Mouse (Mus musculus) left cerebral cortex, postnatal 4 days (tissue): ENCODE measurements around the gene Susd6. TPM values are rescaled to one million over a fixed set of nuclear protein-coding genes. Genes with fewer than 3 reads are reported as not detected.

Experiments
- DNase-seq: peaks from one replicate; pipeline ENCODE4 v3.0.0-alpha.2; 2022
- intact Hi-C: fragments of 180-260 bp; cut with DNase I; formaldehyde crosslinking; loops from one replicate; pipeline ENCODE4 v1.15.1; 2025
- total RNA-seq, 2 experiments: library from RNA; stranded (reverse); gene quantifications; 2 replicates each; pipeline ENCODE4 v1.2.3; 2021

The Susd6 gene
- total RNA-seq: 10 to 100 TPM; 19.6 to 21.4 TPM

DNA sequence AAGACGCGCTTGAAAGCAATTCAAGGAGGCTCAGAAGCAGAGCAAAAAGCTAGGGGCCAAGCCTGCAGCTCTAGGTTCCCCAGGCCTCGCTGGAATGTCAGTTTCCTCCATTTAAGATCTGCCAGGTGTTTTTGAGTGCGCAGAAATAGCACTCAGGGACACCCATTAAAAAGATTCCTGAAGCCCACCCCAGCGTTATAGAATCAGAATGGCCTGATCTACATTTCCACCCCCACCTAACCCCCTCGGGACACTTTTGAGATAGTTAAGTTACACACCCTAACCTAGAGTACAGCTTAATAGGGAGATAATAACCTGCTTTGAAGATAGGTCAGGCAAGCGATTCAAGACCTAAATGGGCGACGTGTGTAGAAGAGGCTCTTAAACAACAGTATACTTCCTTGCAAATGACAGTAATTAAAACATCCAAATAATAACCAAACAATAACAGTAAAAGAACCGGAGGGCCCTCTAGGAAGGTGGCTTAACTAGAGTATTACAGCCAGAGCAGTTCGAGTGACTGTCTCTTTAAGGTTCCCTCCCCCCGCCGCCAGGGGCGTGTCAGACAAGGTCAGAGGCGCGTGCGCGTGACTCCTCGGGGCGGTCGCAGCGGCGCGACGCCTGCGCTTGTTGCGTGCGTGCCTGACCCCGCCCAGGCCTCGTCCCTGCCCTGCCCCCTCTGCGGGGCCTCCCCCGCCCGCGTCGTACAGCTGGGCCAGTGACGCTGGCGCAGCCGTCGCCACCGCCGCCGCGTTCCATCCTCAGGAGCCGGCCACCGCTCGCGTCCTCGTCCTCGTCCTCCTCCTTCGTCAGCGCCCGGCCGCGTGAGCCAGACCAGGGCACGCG is at the start of gene Susd6:
Gene Susd6, plus strand, starts transcription at position 662 of the 846 bp plus-strand sequence.
- intact Hi-C loops: no loop called here

DNA sequence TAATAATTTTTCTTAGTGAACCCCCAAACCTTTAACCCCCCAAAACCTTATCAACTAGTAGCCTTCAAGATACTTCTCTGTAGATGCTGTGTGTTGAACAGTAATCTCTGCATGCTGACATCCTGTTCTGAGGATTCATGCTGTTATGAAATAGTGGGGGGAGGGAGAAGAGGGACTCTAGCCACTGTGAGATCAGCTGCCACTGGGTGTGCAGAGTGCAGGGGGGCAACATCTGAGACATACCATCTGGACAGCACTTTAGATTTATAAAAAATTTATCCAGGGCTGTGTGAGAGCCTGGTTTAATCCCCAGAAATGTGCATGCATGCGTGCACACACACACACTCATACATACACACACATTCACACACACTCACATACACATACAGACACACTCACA is 45.7 kb upstream of the Susd6 start:
- intact Hi-C loops: no loop called here

More for the DNA sequence above, at the start of gene Susd6:
- DNase-seq: peak; percentile 100

DNA sequence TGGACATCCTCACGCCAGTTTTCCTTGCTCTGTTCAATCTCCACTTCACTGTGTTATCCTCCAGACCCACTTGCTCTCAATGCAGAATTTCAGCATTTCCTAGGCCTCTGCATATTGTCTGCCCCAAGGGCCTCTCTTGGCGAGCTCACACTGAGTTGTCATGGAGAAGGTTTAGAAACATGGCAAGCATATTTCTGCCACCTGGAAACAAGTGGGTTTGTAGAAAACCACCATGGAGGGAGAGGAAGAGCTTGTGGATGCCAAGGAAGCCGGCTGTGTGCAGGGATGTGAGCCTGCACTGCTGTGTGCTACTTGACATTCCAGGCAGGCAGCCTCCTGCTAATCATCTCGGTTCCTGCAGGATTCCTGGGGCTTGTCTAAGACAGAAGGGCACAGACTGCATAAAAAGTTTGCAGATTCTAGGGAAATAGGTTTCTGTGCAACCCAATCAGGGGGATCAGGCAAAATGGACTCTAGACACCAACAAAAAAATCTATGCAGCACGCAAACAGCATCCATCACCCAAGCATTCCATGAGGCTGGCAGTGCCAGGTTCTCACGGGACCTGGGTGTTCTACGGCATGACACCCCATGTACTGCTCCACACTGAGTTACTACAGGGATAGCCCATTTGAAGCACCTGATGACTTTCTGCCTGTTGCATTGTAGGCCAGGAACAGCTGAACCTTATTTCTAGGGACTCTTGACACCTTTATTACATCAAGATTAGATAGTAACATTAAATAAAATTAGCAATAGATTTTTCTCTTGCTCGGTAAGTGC is 44.1 kb upstream of the Susd6 start:
- peak; percentile 61 for DNase-seq
- intact Hi-C loops: no loop called here

More for the DNA sequence above, 45.7 kb upstream of the Susd6 start:
- DNase-seq: no peak

DNA sequence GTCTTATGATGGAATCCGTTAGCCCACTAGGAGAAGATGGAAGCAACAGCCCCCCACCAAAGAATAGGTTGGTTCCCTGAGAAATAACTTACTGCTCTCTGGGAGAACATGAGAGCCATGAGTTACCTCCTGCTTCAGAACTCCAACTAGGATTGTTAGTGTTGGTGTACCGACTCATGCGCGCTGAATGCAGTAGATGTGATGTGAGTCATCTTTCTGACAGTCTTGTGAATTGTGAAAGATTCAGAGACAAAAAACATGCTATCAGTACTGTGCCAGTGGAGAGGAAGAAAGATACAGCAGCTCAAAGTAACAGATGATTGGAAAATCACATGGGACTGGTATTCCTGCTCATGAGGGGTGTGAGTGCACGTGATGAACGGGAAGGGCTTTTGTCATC is 38.8 kb upstream of the Susd6 start:
- DNase-seq: no peak
- intact Hi-C loops: no loop called here

DNA sequence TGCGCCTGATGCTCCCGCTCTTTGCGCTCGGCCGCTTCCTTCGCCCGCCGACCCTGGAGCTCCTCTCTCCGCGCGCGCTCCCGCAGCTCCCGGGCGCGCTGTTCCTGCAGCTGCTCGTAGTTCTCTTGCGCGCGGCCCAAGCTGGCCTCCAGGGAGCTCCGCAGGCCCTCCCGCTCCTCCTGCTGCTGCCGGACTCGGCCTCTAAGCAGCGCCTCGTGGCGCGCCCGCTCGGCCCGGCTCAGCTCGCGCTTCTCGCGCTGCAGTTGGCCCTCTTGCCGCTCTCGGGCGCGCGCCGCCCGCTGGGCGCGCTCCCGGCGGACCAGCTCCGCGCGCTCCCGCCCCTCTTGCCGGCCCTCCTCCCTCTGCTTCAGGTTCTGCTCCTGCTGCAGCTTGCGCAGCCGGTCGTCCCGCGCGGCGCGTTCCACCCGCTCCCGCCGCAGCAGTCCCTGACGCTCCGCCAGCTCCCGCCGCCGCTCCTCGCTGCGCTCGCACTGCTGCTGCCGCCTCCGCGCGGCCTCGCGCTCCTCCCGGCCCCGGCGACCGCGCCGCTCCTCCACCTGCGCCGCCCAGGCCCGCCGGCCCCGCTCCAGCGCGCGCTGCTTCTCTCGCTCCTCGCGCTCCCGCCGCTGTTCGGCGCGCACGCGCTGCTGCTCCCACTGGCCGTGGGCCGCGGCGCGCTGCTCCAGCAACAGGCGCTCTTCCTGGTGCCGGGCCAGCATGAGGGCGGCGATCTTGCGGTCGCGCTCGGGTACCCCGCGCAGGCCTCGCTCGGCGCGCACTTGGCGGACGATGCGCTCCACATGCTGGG is 32.4 kb upstream of the Susd6 start:
- intact Hi-C loops: no loop called here

DNA sequence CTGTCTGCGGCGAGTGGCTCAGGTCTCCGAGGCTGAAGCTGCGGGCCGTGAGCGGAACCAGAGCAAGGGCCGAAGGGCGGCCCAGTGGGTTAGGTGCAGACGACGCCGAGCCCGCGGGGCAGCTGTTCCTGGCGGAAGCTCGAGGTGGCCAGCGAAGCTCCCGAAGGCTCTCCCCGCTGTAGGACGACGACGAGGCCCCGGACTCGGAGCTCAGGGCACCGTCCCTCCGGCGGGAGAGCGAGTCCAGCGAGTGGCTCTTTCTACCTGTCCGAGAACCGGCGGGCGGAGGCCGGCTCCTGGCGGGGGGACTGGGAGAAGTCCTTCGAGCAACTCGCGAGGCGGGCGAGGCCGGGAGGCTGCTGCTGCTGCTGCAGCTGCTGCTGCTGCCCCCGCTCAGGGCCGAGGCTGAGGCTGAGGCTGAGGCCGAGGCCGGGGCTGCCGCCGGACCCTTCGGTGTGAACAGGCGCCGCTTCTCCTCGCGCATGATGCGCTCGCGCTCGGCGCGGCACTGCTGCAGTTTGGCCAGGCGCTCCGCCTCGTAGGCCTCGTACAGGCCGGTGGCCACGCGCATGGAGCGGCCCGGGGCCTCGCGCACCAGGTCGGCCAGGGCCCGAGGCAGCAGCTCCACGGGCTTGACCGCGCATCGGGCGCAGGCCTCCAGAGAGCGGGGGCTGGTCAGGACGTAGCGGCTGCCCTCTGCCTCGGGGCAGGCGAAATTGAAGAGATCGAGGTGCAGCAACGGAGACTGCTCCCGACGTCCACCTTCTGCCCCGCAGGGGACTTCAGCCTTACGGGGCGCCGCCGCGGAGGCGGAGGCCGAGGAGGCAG is 31.5 kb upstream of the Susd6 start:
- peak; percentile 14 for DNase-seq

More for the DNA sequence above, 32.4 kb upstream of the Susd6 start:
- peak; percentile 50 for DNase-seq

DNA sequence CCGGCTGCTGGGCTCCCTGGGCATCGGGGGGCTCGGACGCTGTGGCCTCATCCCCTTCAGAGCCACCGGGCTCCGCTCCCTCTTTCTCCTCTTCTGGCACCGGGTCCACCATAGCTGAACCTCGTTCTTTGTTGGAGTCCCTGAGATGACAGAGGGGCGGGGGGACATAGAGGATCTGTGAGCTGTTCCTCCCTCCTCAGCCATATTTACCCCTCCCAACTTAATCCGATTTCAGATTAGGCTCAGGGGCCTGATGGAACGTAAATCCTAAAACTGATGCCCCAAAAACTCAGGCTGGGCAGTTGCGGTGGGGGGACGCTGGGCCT is 31.0 kb upstream of the Susd6 start:
- intact Hi-C loops: no loop called here
- DNase-seq: peak; percentile 35

More for the DNA sequence above, 31.5 kb upstream of the Susd6 start:
- intact Hi-C loops: no loop called here

DNA sequence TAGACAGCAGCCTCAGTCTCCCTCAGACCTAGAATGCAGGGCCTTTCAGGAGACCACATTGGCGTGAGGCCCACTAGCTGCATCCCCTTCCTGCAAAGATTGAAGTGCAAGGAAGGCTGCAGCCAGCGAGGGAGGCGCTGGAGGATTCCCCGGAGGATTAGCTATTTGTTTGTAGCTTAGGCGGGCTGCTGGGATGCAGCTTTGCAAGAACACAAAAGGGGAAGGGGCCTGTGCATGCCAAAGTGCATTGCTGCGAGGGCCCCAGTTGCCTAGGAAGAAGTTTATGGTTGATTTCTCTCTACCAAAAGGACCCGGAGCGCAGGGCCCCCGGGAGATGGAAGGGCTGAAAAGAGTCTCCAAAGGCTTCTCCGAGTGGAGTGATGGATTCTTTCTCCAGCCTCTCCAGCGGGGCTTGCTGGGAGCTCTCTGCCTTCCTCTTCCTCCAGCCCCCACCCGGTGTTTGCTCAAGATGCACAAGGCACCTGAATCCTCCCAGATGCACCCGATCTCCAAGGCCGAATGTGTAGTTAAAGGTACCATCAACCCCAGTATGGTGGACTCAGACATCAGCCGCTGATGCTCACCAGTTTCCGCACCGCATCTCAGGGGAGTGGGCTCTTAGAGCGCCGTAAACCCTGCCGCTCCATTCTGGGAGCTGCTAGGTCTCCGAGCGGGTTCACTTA is 30.5 kb upstream of the Susd6 start:
- DNase-seq: peak; percentile 69
- intact Hi-C loops: loop anchor here (2.0 kb wide), 1 partner anchor 29 kb away; no protein-coding TSS in a partner anchor

DNA sequence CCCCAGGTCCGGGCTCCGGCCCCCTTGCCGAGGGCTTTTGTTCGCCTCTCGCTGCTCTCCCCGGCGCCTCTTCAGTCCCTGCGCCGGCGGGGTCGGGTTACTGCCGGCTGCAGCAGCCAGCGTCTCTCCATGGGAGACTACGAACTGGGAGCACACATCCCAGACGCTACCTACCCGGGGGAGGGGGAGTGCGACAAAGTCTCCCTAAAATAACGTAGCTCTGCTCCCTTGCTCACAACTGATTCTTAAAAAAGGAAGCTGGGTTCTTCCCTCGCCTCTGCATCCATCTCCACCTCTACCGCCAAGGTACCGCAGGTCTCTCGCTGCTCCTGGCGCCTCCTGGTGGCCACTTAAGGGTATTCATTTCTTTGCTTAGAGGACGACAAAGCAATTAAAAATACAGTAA is 29.9 kb upstream of the Susd6 start, which contains the start of gene Ccdc177:
Gene Ccdc177, minus strand, starts transcription at position 292 of the 406 bp plus-strand sequence.
- peak; percentile 90 for DNase-seq
- intact Hi-C loops: loop anchor here (2.0 kb wide), 1 partner anchor 30 kb away; no protein-coding TSS in a partner anchor

DNA sequence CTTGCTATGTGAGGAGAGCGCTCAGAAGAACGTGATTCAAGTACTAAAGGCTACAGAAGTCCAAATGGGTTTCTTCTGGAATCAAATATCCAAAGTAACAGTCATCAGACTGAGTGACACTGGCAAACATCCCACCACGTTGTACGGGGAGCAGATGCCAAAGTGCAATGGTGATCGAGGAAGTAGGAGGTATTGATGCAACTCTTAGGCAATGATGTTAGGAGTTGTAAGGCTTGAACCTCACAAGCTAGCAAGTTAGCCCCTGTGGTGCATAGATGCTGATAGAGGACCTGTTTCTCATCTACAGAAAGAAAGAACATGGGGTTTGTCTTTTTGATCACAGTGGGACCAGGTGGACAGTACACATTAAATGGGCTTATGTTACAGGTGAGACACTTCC is 27.3 kb upstream of the Susd6 start:
- DNase-seq: no peak
- intact Hi-C loops: no loop called here

DNA sequence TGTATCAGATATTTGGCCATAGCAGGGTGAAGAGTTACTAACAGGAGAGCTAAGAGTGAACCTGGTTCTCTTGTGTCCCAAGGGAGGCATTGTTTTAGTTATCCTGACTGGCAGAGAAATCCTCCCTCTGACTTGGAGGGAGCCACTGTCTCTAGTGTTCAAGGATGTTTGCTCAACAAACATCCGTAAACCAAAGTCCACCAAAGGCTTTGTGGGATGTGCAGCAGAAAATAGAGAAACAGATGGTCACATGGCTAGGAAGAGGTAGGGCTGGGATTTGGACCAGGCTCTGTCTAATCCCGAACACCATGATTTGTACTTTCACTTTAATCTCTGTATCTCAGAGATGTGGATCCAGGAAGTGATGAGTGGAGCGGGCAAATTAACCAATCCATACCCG is 26.2 kb upstream of the Susd6 start:
- intact Hi-C loops: no loop called here
- DNase-seq: no peak

DNA sequence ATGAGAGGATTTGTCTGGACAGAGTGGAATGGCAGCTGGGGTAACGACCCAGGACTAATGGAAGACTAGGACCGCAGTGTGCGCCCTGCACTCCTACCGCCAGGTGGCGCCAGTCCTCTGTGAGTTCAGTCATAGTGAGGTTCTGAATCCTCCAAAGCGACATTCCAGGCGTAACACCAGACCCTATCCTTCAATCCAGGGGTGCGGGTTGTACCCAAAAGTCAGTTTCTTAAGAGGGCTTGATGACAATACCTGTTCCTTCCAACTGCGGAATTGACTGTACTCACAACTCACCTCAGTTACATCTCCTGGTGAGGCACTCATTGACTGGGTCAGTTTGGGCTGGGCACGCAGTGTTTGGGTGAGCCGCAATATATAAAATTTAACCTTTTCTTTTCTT is 20.6 kb upstream of the Susd6 start:
- intact Hi-C loops: loop anchor here (2.0 kb wide), 1 partner anchor 125 kb away; no protein-coding TSS in a partner anchor
- peak; percentile 80 for DNase-seq

DNA sequence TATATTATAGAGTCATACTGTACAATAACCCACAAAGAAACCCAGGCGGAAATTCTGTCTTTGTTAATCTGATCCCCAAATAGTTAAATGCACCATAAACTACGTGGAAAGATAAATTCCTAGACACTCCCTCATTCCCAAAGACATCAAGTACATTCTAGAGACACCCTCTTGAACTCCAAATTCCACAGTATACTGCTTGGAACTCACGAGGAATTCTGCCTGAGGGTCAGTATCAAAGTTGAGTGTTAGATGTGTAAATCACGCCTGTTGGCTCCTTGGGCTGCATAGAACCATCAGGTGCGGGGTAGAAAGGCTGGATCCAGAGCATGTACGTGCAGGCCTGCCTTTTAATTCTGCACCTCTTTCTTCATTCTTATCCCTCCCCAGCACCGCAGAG is 15.5 kb upstream of the Susd6 start:
- intact Hi-C loops: no loop called here
- DNase-seq: no peak

DNA sequence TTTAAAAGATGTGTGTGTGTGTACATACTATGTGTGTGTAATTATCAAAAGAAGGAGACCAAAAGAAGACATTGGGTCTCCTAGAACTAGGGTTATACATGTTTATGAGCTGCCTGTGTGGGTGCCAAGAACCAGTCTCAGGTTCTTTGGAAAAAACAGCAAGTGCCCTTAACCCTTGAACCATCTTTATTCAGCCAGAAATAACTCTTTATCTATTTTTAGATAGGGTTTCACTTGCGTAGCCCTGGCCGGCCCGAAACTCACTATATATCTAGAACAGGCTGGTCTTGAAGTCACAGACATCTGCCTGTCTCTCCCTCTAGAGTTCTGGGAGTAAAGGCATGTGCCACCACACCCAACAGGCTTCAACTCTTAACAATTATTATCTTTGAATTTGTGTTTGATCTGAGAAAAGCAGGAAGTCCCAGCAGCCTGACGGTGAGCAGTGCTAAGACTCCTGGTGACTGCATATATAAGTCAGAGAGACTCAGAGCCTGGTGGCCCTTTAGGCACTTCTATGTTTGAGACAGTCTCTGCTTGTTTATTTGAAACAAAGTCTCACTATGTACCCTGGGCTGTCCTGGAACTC is 14.2 kb upstream of the Susd6 start:
- no peak for DNase-seq
- intact Hi-C loops: no loop called here

DNA sequence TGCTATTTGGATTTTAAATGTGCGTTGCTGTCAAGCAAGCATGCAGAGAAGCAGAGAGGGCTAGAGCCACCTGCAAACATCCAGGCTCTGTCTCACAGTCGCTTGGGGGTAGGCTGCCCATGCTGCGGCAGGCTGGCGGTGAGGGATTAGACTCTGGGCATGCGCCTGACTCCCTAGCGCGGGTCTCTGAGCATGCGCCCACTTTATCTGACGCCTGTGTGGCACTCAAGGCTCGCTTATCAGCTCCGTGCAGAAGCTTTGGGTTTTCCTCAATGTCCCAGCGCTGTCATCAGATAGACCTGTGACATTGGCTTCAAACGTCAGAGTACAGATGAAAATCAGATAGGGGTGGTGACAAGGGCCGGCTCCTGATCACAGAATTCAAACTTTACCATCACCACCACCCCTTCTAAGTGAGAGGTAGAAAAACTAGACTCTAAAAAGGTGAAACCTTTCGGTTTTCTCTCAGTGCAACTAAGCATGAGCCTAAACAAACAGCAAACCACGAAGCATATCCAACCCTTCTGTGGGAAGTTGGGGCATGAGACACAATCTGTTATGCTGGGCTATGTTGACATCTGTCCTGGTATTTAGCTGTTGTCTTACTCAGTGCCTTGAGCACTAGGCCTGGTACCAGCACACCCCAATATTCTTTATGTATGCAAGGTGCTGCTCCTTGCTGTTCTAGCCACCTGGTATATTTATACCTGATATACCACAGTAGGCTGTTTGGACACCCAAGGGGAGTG is 11.9 kb upstream of the Susd6 start:
- intact Hi-C loops: no loop called here
- DNase-seq: no peak

DNA sequence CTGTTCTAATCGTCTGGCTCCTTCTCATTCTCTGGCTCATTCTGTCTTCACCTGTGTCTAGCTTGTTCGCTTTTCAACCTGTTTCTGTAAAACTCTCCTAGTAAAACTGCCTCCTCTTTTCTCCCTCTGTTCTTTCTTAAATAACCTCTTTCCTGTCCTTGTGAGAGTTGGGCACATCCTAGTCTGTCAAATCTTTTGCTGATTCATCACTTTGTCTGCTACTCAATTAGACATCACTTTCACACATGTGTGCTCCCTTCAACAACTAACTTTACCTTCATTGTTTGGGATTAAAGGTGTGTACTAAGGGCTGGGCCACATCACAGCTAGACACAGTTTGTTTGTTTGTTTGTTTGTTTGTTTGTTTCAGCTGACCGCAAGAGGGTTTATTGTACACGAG is 10.6 kb upstream of the Susd6 start:
- no peak for DNase-seq
- intact Hi-C loops: no loop called here

DNA sequence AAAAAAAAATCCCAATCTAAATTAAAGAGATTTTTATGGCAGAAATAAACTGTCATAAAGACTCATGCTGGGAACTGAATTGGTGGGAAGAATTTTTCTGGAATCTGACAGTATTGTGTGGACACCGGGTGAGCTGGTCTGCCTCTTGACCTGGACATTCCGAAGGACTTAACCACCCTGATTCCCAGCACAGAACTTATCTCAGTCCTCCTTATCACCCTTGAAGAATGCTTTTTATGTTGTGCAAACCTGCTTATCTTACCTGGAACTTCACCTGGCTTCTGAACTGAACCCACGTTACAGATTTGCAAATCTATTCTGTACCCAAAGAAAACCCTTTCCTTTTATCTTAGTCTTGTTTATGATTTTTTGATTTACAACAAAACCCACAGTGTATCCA is 8.1 kb upstream of the Susd6 start:
- no peak for DNase-seq
- intact Hi-C loops: no loop called here

DNA sequence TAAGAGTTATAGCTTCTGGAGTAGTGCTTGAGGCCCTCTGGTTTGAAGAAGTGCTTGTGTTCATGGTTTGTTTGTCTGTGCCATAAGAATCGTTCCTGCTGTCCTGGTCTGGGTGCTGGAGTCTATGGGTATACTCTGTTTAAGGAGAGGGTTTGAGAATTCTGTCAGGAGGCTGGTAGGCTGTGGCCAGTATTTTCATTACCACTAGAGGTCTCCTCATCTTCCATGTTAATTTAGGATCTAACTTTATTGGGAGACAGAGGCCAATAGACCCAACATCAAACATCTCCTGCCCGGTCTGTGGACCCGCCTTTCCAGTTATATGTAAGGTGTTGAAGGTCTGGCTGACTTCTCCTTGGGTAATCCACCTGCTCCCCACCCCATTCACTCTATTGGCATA is 7.4 kb upstream of the Susd6 start:
- intact Hi-C loops: no loop called here

More for the DNA sequence above, 7.4 kb upstream of the Susd6 start:
- no peak for DNase-seq
